Mouse (Mus musculus) intestine, embryonic 16.5 days (tissue): ENCODE measurements around the gene Vmn1r142. TPM values are rescaled to one million over a fixed set of nuclear protein-coding genes. Genes with fewer than 3 reads are reported as not detected.
"Not testable (repeated sequence)": the region's sequence is repeated elsewhere in the genome, so short reads cannot be mapped to it uniquely, and the experiment has no call there.

ENCODE experiments used
- ATAC-seq: fragments of 200-750 bp; cut with Nextera tagmentation; 2 replicates; pipeline ENCODE4 v1.8.0; 2017; ENCODE audit warnings: moderate TSS enrichment, moderate library complexity
- H3K27ac ChIP-seq: fragments of 300-500 bp; sonication (generic); 2 replicates; pipeline ENCODE4 v1.5.1; 2014; ENCODE audit warnings: mild to moderate bottlenecking, low read length
- H3K27me3 ChIP-seq: fragments of 300-500 bp; sonication (generic); replicated peaks from 2 replicates; pipeline ENCODE4 v1.6.1; 2014; ENCODE audit warnings: low read length, control low read depth, mixed read lengths; ENCODE audit not compliant: control insufficient read depth, insufficient read depth
- H3K36me3 ChIP-seq: fragments of 300-500 bp; sonication (generic); 2 replicates; pipeline ENCODE4 v1.6.1; 2014; ENCODE audit warnings: low read length, control low read depth; ENCODE audit not compliant: control insufficient read depth, insufficient read depth
- H3K4me1 ChIP-seq: fragments of 300-500 bp; sonication (generic); 2 replicates; pipeline ENCODE4 v1.6.1; 2014; ENCODE audit warnings: low read length, control low read depth, mixed read lengths; ENCODE audit not compliant: control insufficient read depth, insufficient read depth
- H3K4me2 ChIP-seq: fragments of 300-500 bp; sonication (generic); 2 replicates; pipeline ENCODE4 v1.6.1; 2014; ENCODE audit warnings: low read depth, low read length, control low read depth
- H3K4me3 ChIP-seq: fragments of 300-500 bp; sonication (generic); 2 replicates; pipeline ENCODE4 v1.5.1; 2014; ENCODE audit warnings: mild to moderate bottlenecking, low read length
- H3K9ac ChIP-seq: fragments of 300-500 bp; sonication (generic); 2 replicates; pipeline ENCODE4 v1.6.1; 2014; ENCODE audit warnings: low read depth, low read length
- H3K9me3 ChIP-seq: fragments of 300-500 bp; sonication (generic); 2 replicates; pipeline ENCODE4 v1.6.1; 2016; ENCODE audit warnings: low read length, control low read depth; ENCODE audit not compliant: control insufficient read depth
- WGBS: fragments of 180-500 bp; shearing (Covaris S2); extraction: QIAGEN DNeasy Blood & Tissue Kit; methylation state at CpG from one replicate; pipeline ENCODE4 v1.1.7; 2014; 5-methylcytosine and 5-hydroxymethylcytosine counted together
- polyA plus RNA-seq: library from polyadenylated mRNA; unstranded; fragments of >200 nt; fragmentation: Nextera tagmentation; extraction: Ambion mirVana; gene quantifications from 2 replicates; pipeline ENCODE4 v1.2.1, GENCODE M21; 2015

Vmn1r142 gene
- polyA plus RNA-seq, result not detected in 2 replicates

- not testable (repeated sequence) for ATAC-seq, H3K27me3 ChIP-seq, H3K27ac ChIP-seq, H3K4me3 ChIP-seq, H3K36me3 ChIP-seq, H3K4me2 ChIP-seq, H3K9me3 ChIP-seq, H3K9ac ChIP-seq, H3K4me1 ChIP-seq
- no CpG with 5 or more reads among the region's 3 CpGs for WGBS
Measured at GRCm38 (mm10) chr7:22163935-22164334, at the start of gene Vmn1r142. TSS of gene Vmn1r142 (minus strand) at chr7:22164035.

- no CpG with 5 or more reads among the region's 2 CpGs for WGBS
- not testable (repeated sequence) for H3K36me3 ChIP-seq, ATAC-seq, H3K27ac ChIP-seq, H3K9me3 ChIP-seq, H3K4me2 ChIP-seq, H3K4me1 ChIP-seq, H3K27me3 ChIP-seq, H3K9ac ChIP-seq, H3K4me3 ChIP-seq
Measured at GRCm38 (mm10) chr7:22201164-22201563, 37.3 kb upstream of the Vmn1r142 start, which contains the start of gene Gm8653. TSS of gene Gm8653 (minus strand) at chr7:22201264.

DNA sequence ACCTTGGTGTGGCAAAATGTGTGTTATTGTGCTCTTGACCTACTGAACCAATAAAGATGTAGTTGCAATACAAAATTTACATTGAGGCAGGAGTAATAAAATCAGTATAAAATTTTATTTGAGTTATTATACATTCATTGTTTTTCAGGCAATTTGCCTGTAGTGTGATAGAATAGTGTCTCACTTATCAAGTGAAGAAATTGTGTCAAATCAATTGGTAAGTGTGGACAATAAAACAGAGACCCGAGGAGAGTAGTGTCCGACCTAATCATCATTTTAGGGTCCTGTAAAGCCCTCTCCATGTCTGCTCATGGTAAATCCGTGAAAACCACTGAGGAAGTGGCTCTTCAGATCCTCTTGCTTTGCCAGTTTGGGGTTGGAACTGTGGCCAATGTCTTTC, 25.2 kb upstream of the Vmn1r142 start, which contains the start of gene Vmn1r143:
TSS of gene Vmn1r143 (plus strand) at position 301 of the 400 bp plus-strand sequence.
- not testable (repeated sequence) for H3K4me1 ChIP-seq, H3K9ac ChIP-seq, H3K27ac ChIP-seq, ATAC-seq, H3K9me3 ChIP-seq, H3K4me2 ChIP-seq, H3K4me3 ChIP-seq, H3K36me3 ChIP-seq, H3K27me3 ChIP-seq
- WGBS, result no CpG with 5 or more reads among the region's 3 CpGs

DNA sequence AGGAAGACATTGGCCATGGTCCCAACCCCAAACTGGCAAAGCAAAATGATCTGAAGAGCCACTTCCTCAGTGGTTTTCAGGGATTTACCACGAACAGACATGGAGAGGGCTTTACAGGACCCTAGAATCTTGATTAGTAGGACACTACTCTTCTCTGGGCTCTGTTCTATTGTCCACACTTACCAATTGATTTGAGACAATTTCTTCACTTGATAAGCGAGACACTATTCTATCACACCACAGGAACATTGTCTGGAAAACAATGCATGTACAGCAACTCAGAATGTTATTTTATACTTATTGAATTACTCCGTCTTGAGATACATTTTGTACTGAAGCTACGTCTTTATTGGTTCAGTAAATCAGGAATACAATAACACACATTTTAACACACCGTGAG, 29.2 kb downstream of the Vmn1r142 start, which contains the start of gene Gm10666:
TSS of gene Gm10666 (minus strand) at position 101 of the 400 bp plus-strand sequence.
- no CpG with 5 or more reads among the region's 5 CpGs for WGBS
- not testable (repeated sequence) for ATAC-seq, H3K4me3 ChIP-seq

GRCm38 (mm10) chr7:22118145-22118544, 45.7 kb downstream of the Vmn1r142 start, which contains the start of gene Gm16451:
TSS of gene Gm16451 (minus strand) at chr7:22118245.
- not testable (repeated sequence) for H3K4me3 ChIP-seq, H3K4me1 ChIP-seq, H3K9ac ChIP-seq, H3K27me3 ChIP-seq, H3K4me2 ChIP-seq, ATAC-seq, H3K9me3 ChIP-seq, H3K27ac ChIP-seq, H3K36me3 ChIP-seq
- no CpG with 5 or more reads among the region's 2 CpGs for WGBS

More for the DNA sequence above, 29.2 kb downstream of the Vmn1r142 start, which contains the start of gene Gm10666:
- H3K27ac ChIP-seq, H3K36me3 ChIP-seq, H3K4me2 ChIP-seq, H3K4me1 ChIP-seq, H3K9me3 ChIP-seq, H3K9ac ChIP-seq, H3K27me3 ChIP-seq: not testable (repeated sequence)

Other genes starting within 250 kb of the Vmn1r142 start
- not detected in 2 replicates for gene Gm5891, start 242.7 kb downstream of the Vmn1r142 start, polyA plus RNA-seq
- gene Vmn1r137, start 169.4 kb downstream of the Vmn1r142 start, polyA plus RNA-seq, result not detected in 2 replicates
- gene Vmn1r138, start 135.1 kb downstream of the Vmn1r142 start, polyA plus RNA-seq, result not detected in 2 replicates
- not detected in 2 replicates for gene Gm6176, start 107.7 kb downstream of the Vmn1r142 start, polyA plus RNA-seq
- gene Vmn1r139, start 95.0 kb downstream of the Vmn1r142 start, polyA plus RNA-seq, result not detected in 2 replicates
- gene Gm16451, start 45.8 kb downstream of the Vmn1r142 start, polyA plus RNA-seq, result not detected in 2 replicates
- not detected in 2 replicates for gene Gm10666, start 29.3 kb downstream of the Vmn1r142 start, polyA plus RNA-seq
- gene Vmn1r143, start 25.3 kb upstream of the Vmn1r142 start, polyA plus RNA-seq, result not detected in 2 replicates
- gene Gm8653, start 37.2 kb upstream of the Vmn1r142 start, polyA plus RNA-seq, result not detected in 2 replicates
- not detected in 2 replicates for gene Gm8453, start 65.4 kb upstream of the Vmn1r142 start, polyA plus RNA-seq
- not detected in 2 replicates for gene Gm4187, start 165.7 kb upstream of the Vmn1r142 start, polyA plus RNA-seq
- not detected in 2 replicates for gene Gm8660, start 207.0 kb upstream of the Vmn1r142 start, polyA plus RNA-seq
- gene Vmn1r148, start 249.5 kb upstream of the Vmn1r142 start, polyA plus RNA-seq, result not detected in 2 replicates